Mouse (Mus musculus): Measurements from ENCODE around the gene B3galt1.

- TF ChIP-seq POLR2A (IDR thresholded peaks at IDR 0.05; ENCODE audit: low read depth, low read length) (no peak), CTCF (IDR thresholded peaks at IDR 0.05; ENCODE audit: extremely low read depth, insufficient read length, insufficient replicate concordance, low read depth, low read length) (no peak)
Measured at GRCm38 (mm10) chr2:68143292-68143691, 577.6 kb downstream of the B3galt1 start.
